Mouse (Mus musculus): Measurements from ENCODE around the gene F11. TPM values are rescaled to one million over a fixed set of nuclear protein-coding genes. Genes with fewer than 3 reads are reported as not detected.

F11 gene
- polyA plus RNA-seq, 1 experiment from 2014 or later, result 0.11 TPM

GRCm38 (mm10) chr8:45201605-45202004 is 60.2 kb downstream of the F11 start:
- H3K4me3 ChIP-seq (ENCODE audit: low read length), result no peak overlapping the region
- no peak overlapping the region for H3K27ac ChIP-seq (ENCODE audit: low read length)
- no peaks in the 10 kb centered on the region for H3K27me3 ChIP-seq (ENCODE audit: insufficient read depth, low read length)
- no peak overlapping the region for H3K9ac ChIP-seq (replicated peaks; ENCODE audit: low read length)
- WGBS, result 72% methylated on average over 5 of the region's 5 CpGs
- H3K9me3 ChIP-seq (ENCODE audit: low read length), result no peaks in the 10 kb centered on the region
- H3K4me2 ChIP-seq (replicated peaks; ENCODE audit: low read depth, low read length), result no peak overlapping the region
- no peak for ATAC-seq (ENCODE audit: low FRiP score, low TSS enrichment)
- H3K4me1 ChIP-seq (ENCODE audit: insufficient read depth, low read length), result no peaks in the 10 kb centered on the region
- no peaks in the 10 kb centered on the region for H3K36me3 ChIP-seq (ENCODE audit: insufficient read depth, low read length)

- Histone ChIP-seq H3K36me3 (ENCODE audit: insufficient read depth, low read length) (no peaks in the 10 kb centered on the region), H3K4me2 (replicated peaks; ENCODE audit: low read depth, low read length) (no peak overlapping the region), H3K9me3 (ENCODE audit: low read length) (no peaks in the 10 kb centered on the region), H3K4me1 (ENCODE audit: insufficient read depth, low read length) (no peaks in the 10 kb centered on the region), H3K27me3 (ENCODE audit: insufficient read depth, low read length) (no peaks in the 10 kb centered on the region), H3K4me3 (ENCODE audit: low read length) (no peak overlapping the region), H3K9ac (replicated peaks; ENCODE audit: low read length) (no peak overlapping the region), H3K27ac (ENCODE audit: low read length) (no peak overlapping the region)
- WGBS, result 86% methylated on average over 5 of the region's 5 CpGs
- no peak for ATAC-seq (ENCODE audit: low FRiP score, low TSS enrichment)
These were observed 64.5 kb downstream of the F11 start for GRCm38 (mm10) chr8:45197294-45197693.

- Histone ChIP-seq H3K4me3 (ENCODE audit: low read length) (no peak overlapping the region), H3K4me1 (ENCODE audit: insufficient read depth, low read length) (no peaks in the 10 kb centered on the region), H3K36me3 (ENCODE audit: insufficient read depth, low read length) (no peaks in the 10 kb centered on the region), H3K27ac (ENCODE audit: low read length) (no peak overlapping the region), H3K27me3 (ENCODE audit: insufficient read depth, low read length) (no peaks in the 10 kb centered on the region), H3K4me2 (replicated peaks; ENCODE audit: low read depth, low read length) (no peak overlapping the region), H3K9me3 (ENCODE audit: low read length) (no peaks in the 10 kb centered on the region), H3K9ac (replicated peaks; ENCODE audit: low read length) (no peak overlapping the region)
- 86% methylated on average over 8 of the region's 8 CpGs for WGBS
- ATAC-seq (ENCODE audit: low FRiP score, low TSS enrichment), result no peak
These were observed 65.8 kb downstream of the F11 start for GRCm38 (mm10) chr8:45195954-45196526.

Other genes with a start within 250 kb of the F11 start
- gene Mtnr1a, start 192.9 kb downstream of the F11 start, polyA plus RNA-seq (2015; fragmentation: Nextera tagmentation; extraction: Ambion mirVana), result not detected in 2 replicates
- gene Klkb1, start 32.8 kb upstream of the F11 start, polyA plus RNA-seq (2015; fragmentation: Nextera tagmentation; extraction: Ambion mirVana), result 0.08 and 0.22 TPM in 2 replicates
- 0.28 TPM in 1 of 2 replicates, not detected in the other for gene Gm45753, start 46.4 kb upstream of the F11 start, polyA plus RNA-seq (2015; fragmentation: Nextera tagmentation; extraction: Ambion mirVana)
- gene Cyp4v3, start 71.2 kb upstream of the F11 start, polyA plus RNA-seq (2015; fragmentation: Nextera tagmentation; extraction: Ambion mirVana), result 1.3 and 1.6 TPM in 2 replicates
- 44.4 and 52.0 TPM in 2 replicates for gene Fam149a, start 120.3 kb upstream of the F11 start, polyA plus RNA-seq (2015; fragmentation: Nextera tagmentation; extraction: Ambion mirVana)
- 3.1 and 3.9 TPM in 2 replicates for gene Tlr3, start 149.0 kb upstream of the F11 start, polyA plus RNA-seq (2015; fragmentation: Nextera tagmentation; extraction: Ambion mirVana)
- 35.5 and 42.5 TPM in 2 replicates for gene Sorbs2, start 245.8 kb upstream of the F11 start, polyA plus RNA-seq (2015; fragmentation: Nextera tagmentation; extraction: Ambion mirVana)

All from kidney, embryonic 16.5 days (tissue).